Mouse (Mus musculus): Measurements from ENCODE around the gene Hspb11. TPM values are rescaled to one million over a fixed set of nuclear protein-coding genes. Genes with fewer than 3 reads are reported as not detected.

Hspb11 gene
- polyA plus RNA-seq, 1 experiment from 2014 or later: 45.2 TPM

DNA sequence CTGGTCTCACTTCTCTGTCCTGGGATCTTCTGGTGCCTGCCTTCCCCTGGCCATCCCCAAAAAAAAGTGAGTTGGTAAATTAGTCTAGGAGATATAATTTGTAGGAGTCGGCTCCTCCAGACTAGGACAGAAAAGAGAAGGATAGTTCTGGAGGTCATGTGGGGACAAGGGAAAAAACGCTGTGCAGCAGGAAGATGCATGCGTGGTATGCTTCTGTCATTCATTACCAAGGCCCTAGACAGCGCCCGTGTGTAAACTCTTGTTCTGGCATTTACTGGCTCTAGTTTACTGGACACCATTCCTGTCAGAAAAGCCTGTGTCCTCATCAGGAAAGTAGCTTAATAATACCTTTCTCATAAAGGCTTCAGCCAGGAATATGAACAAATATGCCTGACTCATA is 21.1 kb downstream of the Hspb11 start:
- Histone ChIP-seq H3K36me3 (ENCODE audit: control insufficient read depth, insufficient read depth, low read length) (peaks cover 3% of the 10 kb centered on the region; the same call in 1 of the 2 replicates), H3K9ac (replicated peaks; ENCODE audit: low read depth, low read length) (no peak overlapping the region), H3K27ac (ENCODE audit: low read depth, low read length) (no peak overlapping the region), H3K4me3 (ENCODE audit: low read depth, low read length) (no peak overlapping the region), H3K4me2 (ENCODE audit: low read depth, low read length) (no peak overlapping the region), H3K4me1 (ENCODE audit: control insufficient read depth, insufficient read depth, low read length) (peaks cover 8% of the 10 kb centered on the region; the same call in 1 of the 2 replicates), H3K27me3 (ENCODE audit: control insufficient read depth, insufficient read depth, low read length) (no peaks in the 10 kb centered on the region), H3K9me3 (ENCODE audit: control insufficient read depth, low read length) (no peaks in the 10 kb centered on the region)
- no peak for ATAC-seq (ENCODE audit: low read depth)
- WGBS: 91% methylated on average over 5 of the region's 5 CpGs

DNA sequence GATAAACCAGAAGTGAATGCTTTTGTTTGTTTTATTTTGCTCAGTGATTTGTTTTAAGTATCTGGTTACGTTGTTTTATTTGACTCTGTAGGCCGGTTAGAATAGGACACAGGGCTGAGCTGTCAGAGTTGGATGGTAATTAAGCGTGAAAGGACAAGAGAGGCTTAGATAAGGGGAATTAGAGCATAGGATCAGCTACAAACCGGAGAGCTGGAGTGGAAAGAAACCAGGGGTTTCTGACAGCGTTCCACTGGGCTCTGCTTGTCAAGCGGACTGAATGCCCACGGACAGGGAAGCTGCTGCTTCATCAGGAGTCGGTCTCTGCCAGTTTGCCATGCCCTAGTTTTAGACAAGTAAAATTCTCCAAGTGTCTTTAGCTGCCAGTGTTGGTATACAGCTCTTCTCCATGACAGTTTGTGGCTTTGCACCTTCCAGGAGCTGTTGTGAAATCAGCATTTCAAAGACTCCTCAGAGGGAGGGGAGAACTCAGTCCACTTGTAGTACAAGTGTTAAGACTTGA is 24.9 kb downstream of the Hspb11 start:
- Histone ChIP-seq H3K4me1 (ENCODE audit: control insufficient read depth, insufficient read depth, low read length) (peaks cover 8% of the 10 kb centered on the region; the same call in 1 of the 2 replicates), H3K4me2 (ENCODE audit: low read depth, low read length) (no peak overlapping the region), H3K9ac (replicated peaks; ENCODE audit: low read depth, low read length) (no peak overlapping the region), H3K4me3 (ENCODE audit: low read depth, low read length) (no peak overlapping the region), H3K27ac (ENCODE audit: low read depth, low read length) (no peak overlapping the region), H3K9me3 (ENCODE audit: control insufficient read depth, low read length) (no peaks in the 10 kb centered on the region), H3K36me3 (ENCODE audit: control insufficient read depth, insufficient read depth, low read length) (peaks cover 8% of the 10 kb centered on the region), H3K27me3 (ENCODE audit: control insufficient read depth, insufficient read depth, low read length) (no peaks in the 10 kb centered on the region)
- WGBS: 17% methylated on average over 8 of the region's 8 CpGs
- no peak for ATAC-seq (ENCODE audit: low read depth)

DNA sequence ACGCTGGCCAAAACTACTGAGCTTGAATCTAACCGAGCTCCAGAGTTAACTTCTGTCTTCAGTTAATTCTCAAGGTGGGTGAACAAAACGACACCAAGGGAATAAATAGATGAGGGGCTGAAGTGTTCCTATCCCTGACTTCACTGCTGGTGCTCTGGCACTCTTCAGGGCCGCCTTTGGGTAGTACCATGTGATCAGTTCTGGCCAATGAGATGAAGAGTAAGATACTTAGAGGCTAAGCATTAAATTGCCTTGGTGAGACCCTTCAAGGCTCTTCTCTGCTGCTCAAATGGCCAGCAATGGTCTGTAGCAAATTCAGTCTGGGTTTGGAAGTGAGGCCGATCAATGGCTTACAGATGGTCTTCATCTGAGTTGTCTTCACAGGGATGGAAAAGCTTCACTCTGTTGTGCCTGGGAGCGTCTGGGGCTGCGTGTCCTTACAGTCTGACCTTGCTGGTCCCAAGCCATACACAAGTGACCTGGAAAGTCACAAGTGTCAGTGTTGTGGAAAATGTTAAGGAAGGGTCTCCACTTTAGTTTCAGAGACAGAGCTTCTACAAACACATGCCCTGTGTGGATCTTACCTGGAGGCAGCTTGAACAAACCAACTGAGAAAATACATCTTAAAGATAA is 27.6 kb downstream of the Hspb11 start:
- Histone ChIP-seq H3K9me3 (ENCODE audit: control insufficient read depth, low read length) (no peaks in the 10 kb centered on the region), H3K4me3 (ENCODE audit: low read depth, low read length) (no peak overlapping the region), H3K27me3 (ENCODE audit: control insufficient read depth, insufficient read depth, low read length) (no peaks in the 10 kb centered on the region), H3K27ac (ENCODE audit: low read depth, low read length) (no peak overlapping the region), H3K4me2 (ENCODE audit: low read depth, low read length) (no peak overlapping the region), H3K4me1 (ENCODE audit: control insufficient read depth, insufficient read depth, low read length) (peaks cover 8% of the 10 kb centered on the region; the same call in 1 of the 2 replicates), H3K36me3 (ENCODE audit: control insufficient read depth, insufficient read depth, low read length) (peaks cover 5% of the 10 kb centered on the region), H3K9ac (replicated peaks; ENCODE audit: low read depth, low read length) (no peak overlapping the region)
- 81% methylated on average over 7 of the region's 7 CpGs for WGBS
- ATAC-seq (ENCODE audit: low read depth): no peak

DNA sequence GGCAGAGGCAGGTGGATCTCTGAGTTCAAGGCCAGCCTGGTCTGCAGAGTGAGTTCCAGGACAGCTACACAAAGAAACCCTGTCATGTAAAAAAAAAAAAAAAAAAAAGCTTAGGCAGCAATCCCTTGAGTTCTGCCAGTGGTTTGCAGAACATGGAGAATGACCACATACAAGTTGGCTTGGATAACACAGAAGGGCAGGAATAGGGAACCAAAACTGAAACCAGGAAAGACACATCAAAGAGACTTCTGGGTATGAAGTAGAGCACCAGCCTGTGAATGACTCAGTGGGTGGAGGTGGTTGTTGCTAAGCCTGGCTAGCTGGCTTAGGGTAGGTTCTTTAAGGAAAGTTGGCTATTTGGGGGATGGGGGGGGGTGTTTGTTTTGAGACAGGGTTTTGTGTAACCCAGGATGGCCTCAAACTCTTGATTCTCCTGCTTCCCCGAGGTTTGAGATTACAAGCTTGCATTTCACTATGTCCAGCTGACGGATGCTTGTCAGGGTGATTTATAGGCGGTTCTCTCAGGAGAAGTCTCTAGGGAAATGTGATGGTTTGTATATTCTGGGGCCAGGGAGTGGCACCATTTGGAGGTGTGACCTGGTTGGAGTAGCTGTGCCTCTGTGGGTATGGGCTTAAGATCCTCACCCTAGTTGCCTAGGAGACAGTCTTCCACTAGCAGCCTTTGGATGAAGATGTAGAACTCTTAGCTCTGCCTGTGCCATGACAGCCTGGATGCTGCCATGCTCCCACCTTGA is 32.2 kb downstream of the Hspb11 start:
- WGBS: 72% methylated on average over 3 of the region's 3 CpGs

DNA sequence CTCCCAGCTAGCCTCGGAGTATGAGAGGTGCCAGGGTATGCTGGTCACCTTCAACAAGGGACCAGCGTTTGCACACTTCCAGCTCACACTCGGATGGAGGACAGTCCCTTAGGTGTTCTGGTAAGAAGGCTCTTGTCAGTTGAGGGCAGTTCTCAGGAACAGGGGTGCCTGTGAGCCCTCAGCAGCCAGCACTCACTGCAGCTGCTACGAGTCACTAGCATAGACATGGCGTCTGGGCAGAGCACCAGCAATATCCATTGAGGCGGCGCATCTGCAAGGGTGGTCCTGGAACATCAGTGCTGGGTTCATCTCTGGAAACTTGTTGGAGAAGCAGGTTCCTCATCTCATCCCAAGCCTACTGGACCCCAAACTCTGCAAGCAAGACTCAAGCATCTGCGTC is 33.0 kb downstream of the Hspb11 start:
- WGBS: 95% methylated on average over 8 of the region's 8 CpGs
- ATAC-seq (ENCODE audit: low read depth): no peak
- Histone ChIP-seq H3K4me3 (ENCODE audit: low read depth, low read length) (no peak overlapping the region), H3K27ac (ENCODE audit: low read depth, low read length) (no peak overlapping the region), H3K27me3 (ENCODE audit: control insufficient read depth, insufficient read depth, low read length) (no peaks in the 10 kb centered on the region), H3K4me2 (ENCODE audit: low read depth, low read length) (no peak overlapping the region), H3K9ac (replicated peaks; ENCODE audit: low read depth, low read length) (no peak overlapping the region), H3K4me1 (ENCODE audit: control insufficient read depth, insufficient read depth, low read length) (no peaks in the 10 kb centered on the region), H3K36me3 (ENCODE audit: control insufficient read depth, insufficient read depth, low read length) (no peaks in the 10 kb centered on the region), H3K9me3 (ENCODE audit: control insufficient read depth, low read length) (no peaks in the 10 kb centered on the region)

More for the DNA sequence above, 32.2 kb downstream of the Hspb11 start:
- H3K4me2 ChIP-seq (ENCODE audit: low read depth, low read length): no peak overlapping the region
- no peaks in the 10 kb centered on the region for H3K9me3 ChIP-seq (ENCODE audit: control insufficient read depth, low read length)
- no peak overlapping the region for H3K4me3 ChIP-seq (ENCODE audit: low read depth, low read length)
- ATAC-seq (ENCODE audit: low read depth): no peak
- no peaks in the 10 kb centered on the region for H3K4me1 ChIP-seq (ENCODE audit: control insufficient read depth, insufficient read depth, low read length)
- H3K9ac ChIP-seq (replicated peaks; ENCODE audit: low read depth, low read length): no peak overlapping the region
- no peaks in the 10 kb centered on the region for H3K27me3 ChIP-seq (ENCODE audit: control insufficient read depth, insufficient read depth, low read length)
- H3K27ac ChIP-seq (ENCODE audit: low read depth, low read length): no peak overlapping the region
- peaks cover 3% of the 10 kb centered on the region; the same call in 1 of the 2 replicates for H3K36me3 ChIP-seq (ENCODE audit: control insufficient read depth, insufficient read depth, low read length)

DNA sequence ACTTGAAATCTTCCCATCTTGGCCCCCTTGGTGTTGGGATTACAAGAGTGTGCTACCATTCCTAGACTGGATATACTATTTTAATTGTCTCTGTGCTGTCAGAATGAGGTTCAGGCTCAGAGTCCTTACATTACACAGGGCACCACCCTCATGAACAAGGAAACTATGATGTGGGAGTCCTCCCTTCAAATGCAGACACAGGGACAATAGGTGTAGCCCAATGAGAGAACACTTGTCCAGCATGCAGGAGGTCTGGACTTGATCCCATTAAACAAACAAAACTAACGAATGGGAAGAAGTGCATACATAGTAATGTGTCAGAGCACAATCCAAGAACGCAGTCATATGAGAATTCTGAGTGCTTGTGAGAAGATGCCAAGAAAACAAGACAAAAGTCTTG is 34.1 kb downstream of the Hspb11 start:
- ATAC-seq (ENCODE audit: low read depth): no peak
- Histone ChIP-seq H3K27me3 (ENCODE audit: control insufficient read depth, insufficient read depth, low read length) (no peaks in the 10 kb centered on the region), H3K27ac (ENCODE audit: low read depth, low read length) (no peak overlapping the region), H3K9me3 (ENCODE audit: control insufficient read depth, low read length) (no peaks in the 10 kb centered on the region), H3K36me3 (ENCODE audit: control insufficient read depth, insufficient read depth, low read length) (no peaks in the 10 kb centered on the region), H3K4me2 (ENCODE audit: low read depth, low read length) (no peak overlapping the region), H3K9ac (replicated peaks; ENCODE audit: low read depth, low read length) (no peak overlapping the region), H3K4me3 (ENCODE audit: low read depth, low read length) (no peak overlapping the region), H3K4me1 (ENCODE audit: control insufficient read depth, insufficient read depth, low read length) (no peaks in the 10 kb centered on the region)
- 95% methylated on average over 2 of the region's 2 CpGs for WGBS

DNA sequence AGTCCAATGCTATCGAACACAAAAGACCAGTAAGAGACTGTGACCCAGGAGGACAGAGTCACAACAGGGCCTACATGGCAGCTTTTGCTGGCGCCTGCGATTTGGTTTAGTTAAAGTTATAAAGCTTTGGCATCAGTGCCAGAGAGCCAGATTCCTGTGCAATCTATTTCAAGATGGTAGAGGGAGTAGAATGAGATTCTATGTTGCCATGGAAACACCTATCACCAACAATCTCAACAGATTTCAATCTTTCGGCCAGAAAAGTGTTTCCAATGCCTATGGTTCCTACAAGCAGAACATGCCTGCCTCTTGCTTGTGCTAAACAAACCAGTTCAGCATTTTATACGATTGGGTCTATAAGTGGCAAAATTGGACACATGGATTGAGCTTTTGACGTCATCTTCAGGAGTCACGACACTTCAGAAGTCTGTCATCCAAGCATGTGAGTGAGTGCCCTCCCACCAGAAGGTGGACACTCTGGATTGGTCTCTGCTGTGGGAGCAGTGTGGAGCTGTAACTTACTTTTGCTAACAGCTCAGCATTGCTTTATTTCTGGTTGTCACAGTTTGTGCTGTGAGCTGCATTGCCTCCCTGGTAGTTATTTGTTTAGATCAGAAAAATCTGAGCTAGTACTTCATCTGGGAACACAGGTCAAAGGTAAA is 38.3 kb downstream of the Hspb11 start:
- Histone ChIP-seq H3K27me3 (ENCODE audit: control insufficient read depth, insufficient read depth, low read length) (no peaks in the 10 kb centered on the region), H3K9ac (replicated peaks; ENCODE audit: low read depth, low read length) (no peak overlapping the region), H3K4me3 (ENCODE audit: low read depth, low read length) (no peak overlapping the region), H3K4me1 (ENCODE audit: control insufficient read depth, insufficient read depth, low read length) (no peaks in the 10 kb centered on the region), H3K27ac (ENCODE audit: low read depth, low read length) (no peak overlapping the region), H3K9me3 (ENCODE audit: control insufficient read depth, low read length) (no peaks in the 10 kb centered on the region), H3K4me2 (ENCODE audit: low read depth, low read length) (no peak overlapping the region), H3K36me3 (ENCODE audit: control insufficient read depth, insufficient read depth, low read length) (no peaks in the 10 kb centered on the region)
- WGBS: 85% methylated on average over 7 of the region's 7 CpGs
- no peak for ATAC-seq (ENCODE audit: low read depth)

DNA sequence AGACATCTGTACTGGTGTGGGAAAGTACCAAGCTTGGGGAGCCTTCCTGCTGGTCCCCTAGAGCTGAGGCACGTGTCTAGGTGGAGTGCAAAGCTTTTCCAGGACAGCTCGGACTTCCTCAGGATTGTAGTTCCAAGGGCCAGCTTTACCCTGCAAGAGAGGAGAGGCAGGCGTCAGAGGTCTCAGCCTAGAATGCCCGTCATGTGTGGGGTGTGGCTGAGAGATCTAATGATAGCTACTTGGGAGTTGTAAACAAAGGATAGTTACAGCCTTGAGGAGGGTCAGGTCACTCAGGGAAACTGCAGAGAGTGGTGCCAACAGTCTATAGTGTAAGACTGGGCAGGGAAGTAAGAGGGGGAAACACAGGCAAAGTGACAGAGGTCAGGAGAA is 38.9 kb downstream of the Hspb11 start:
- ATAC-seq (ENCODE audit: low read depth): no peak
- Histone ChIP-seq H3K9ac (replicated peaks; ENCODE audit: low read depth, low read length) (no peak overlapping the region), H3K36me3 (ENCODE audit: control insufficient read depth, insufficient read depth, low read length) (no peaks in the 10 kb centered on the region), H3K27ac (ENCODE audit: low read depth, low read length) (no peak overlapping the region), H3K4me1 (ENCODE audit: control insufficient read depth, insufficient read depth, low read length) (no peaks in the 10 kb centered on the region), H3K27me3 (ENCODE audit: control insufficient read depth, insufficient read depth, low read length) (no peaks in the 10 kb centered on the region), H3K4me3 (ENCODE audit: low read depth, low read length) (no peak overlapping the region), H3K9me3 (ENCODE audit: control insufficient read depth, low read length) (no peaks in the 10 kb centered on the region), H3K4me2 (ENCODE audit: low read depth, low read length) (no peak overlapping the region)
- WGBS: 38% methylated on average over 4 of the region's 4 CpGs

Data from neural tube, embryonic 14.5 days (tissue).